9 mouse cellular contexts compared by ENCODE assay signal in the genomic region with DNA sequence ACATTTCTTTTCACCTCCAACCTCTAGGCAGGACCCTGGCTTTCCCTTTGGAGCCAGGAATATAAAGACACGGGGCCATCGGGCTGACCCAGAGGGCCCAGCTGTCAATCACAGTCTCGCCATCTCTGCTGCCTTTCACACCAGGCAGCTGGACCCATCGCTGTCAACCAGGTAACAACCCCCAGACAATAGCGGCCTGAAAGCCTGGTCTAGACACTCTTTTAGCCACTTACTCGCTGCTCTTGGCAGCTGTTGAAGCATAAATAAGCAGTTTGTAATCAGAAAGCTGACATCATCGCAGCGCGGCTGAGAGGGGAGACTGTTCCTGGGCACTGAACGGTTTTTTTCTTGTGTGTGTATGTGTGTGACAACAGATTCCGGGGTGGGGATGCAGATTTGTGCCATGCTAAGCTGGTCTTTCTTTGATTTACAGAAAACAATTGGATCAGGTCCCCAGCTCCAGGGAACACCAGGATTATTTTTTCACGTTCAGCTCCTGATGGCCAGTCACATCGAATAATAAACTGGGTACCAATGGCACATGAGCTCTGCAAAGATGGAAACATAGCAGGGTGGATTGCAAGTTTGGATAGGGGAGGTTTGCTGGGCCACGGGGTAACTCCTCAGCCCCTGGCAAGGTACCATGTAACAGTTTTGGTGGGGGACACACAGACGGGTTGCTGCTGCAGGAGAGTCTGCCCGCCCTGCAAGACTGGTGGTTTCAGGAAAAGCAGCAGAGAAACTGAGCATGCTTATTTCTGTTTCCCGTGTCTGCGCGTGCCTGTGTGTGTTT.
A peak's percentile ranks its signal among the peaks of the same experiment; 100 is the strongest.
DNase-seq lines count a peak whose midpoint lies in the region; ATAC-seq and TF ChIP-seq lines count a peak whose summit lies in the region.
"Had no signal": no experiment of that assay in that cellular context is flagged by ENCODE, and none has a peak within 500 bp of the region (broad histone marks: within the 10 kb centered on the region; RNA-seq: fewer than 3 reads in every experiment).

No protein-coding gene starts in this region.

- peak; percentile 45 for DNase-seq in embryo, embryonic 9.5 days (ENCODE audit: extremely low spot score)
- DNase-seq in c-Kit-positive CD71-positive TER-119-positive erythroid progenitor cells, embryonic 14.5 days (ENCODE audit: low spot score), result no peak
- DNase-seq in kidney, adult 9 months, result no peak
- DNase-seq in liver, result no peak

- H3K4me1 ChIP-seq in intestine, embryonic 16.5 days (ENCODE audit: control insufficient read depth, insufficient read depth, low read length), result no peaks in the 10 kb centered on the region
- H3K4me1 ChIP-seq in intestine, postnatal 0 days (replicated peaks; ENCODE audit: control insufficient read depth, insufficient read depth, low read length), result no peaks in the 10 kb centered on the region
- H3K4me1 ChIP-seq in hindbrain, embryonic 12.5 days, result peaks cover 41% of the 10 kb centered on the region
- peaks cover 41% of the 10 kb centered on the region for H3K4me1 ChIP-seq in midbrain, embryonic 15.5 days

- H3K4me2 ChIP-seq in intestine, embryonic 16.5 days (ENCODE audit: low read depth, low read length), result no peak overlapping the region
- no peak overlapping the region for H3K4me2 ChIP-seq in intestine, postnatal 0 days (replicated peaks; ENCODE audit: low read depth)
- peak overlapping the region; percentile 42 for H3K4me2 ChIP-seq in hindbrain, embryonic 12.5 days (replicated peaks)
- H3K4me2 ChIP-seq in midbrain, embryonic 15.5 days, result peak overlapping the region; percentile 36
- H3K4me2 ChIP-seq: limb, embryonic 15.5 days had no signal

- H3K27ac ChIP-seq in intestine, embryonic 16.5 days (ENCODE audit: low read length), result no peak overlapping the region
- no peak overlapping the region for H3K27ac ChIP-seq in intestine, postnatal 0 days (ENCODE audit: low read depth, low read length)
- peak overlapping the region; percentile 91 for H3K27ac ChIP-seq in hindbrain, embryonic 12.5 days
- H3K27ac ChIP-seq in midbrain, embryonic 15.5 days, result peak overlapping the region; percentile 80
- H3K27ac ChIP-seq: limb, embryonic 15.5 days had no signal

- 0 out of 2 replicates have a peak overlapping the region, but pooled peaks have one; percentile 24 for H3K9ac ChIP-seq in intestine, embryonic 16.5 days (ENCODE audit: low read depth, low read length)
- no peak overlapping the region for H3K9ac ChIP-seq in intestine, postnatal 0 days (ENCODE audit: low read depth, low read length)
- H3K9ac ChIP-seq in hindbrain, embryonic 12.5 days, result peak overlapping the region; percentile 43
- peak overlapping the region; percentile 19; the same call in 1 of the 2 replicates for H3K9ac ChIP-seq in midbrain, embryonic 15.5 days
- H3K9ac ChIP-seq: limb, embryonic 15.5 days had no signal

- no peak overlapping the region for H3K4me3 ChIP-seq in intestine, embryonic 16.5 days (ENCODE audit: low read length)
- H3K4me3 ChIP-seq in intestine, postnatal 0 days (ENCODE audit: low read depth, low read length), result no peak overlapping the region
- no peak overlapping the region for H3K4me3 ChIP-seq in hindbrain, embryonic 12.5 days
- H3K4me3 ChIP-seq in midbrain, embryonic 15.5 days, result 0 out of 2 replicates have a peak overlapping the region, but pooled peaks have one; percentile 2
- H3K4me3 ChIP-seq: limb, embryonic 15.5 days had no signal

- TF ChIP-seq CTCF in intestine, postnatal 0 days (IDR thresholded peaks at IDR 0.05; ENCODE audit: low read depth), result no peak

- no peaks in the 10 kb centered on the region for H3K9me3 ChIP-seq in intestine, embryonic 16.5 days (ENCODE audit: control insufficient read depth, low read length)
- H3K9me3 ChIP-seq in intestine, postnatal 0 days (ENCODE audit: control insufficient read depth), result no peaks in the 10 kb centered on the region
- H3K9me3 ChIP-seq in hindbrain, embryonic 12.5 days (replicated peaks), result no peaks in the 10 kb centered on the region
- H3K9me3 ChIP-seq in midbrain, embryonic 15.5 days, result no peaks in the 10 kb centered on the region
- H3K9me3 ChIP-seq: limb, embryonic 15.5 days had no signal

- H3K36me3 ChIP-seq in intestine, embryonic 16.5 days (ENCODE audit: control insufficient read depth, insufficient read depth, low read length), result no peaks in the 10 kb centered on the region
- H3K36me3 ChIP-seq in intestine, postnatal 0 days (ENCODE audit: control insufficient read depth, insufficient read depth), result no peaks in the 10 kb centered on the region
- no peaks in the 10 kb centered on the region for H3K36me3 ChIP-seq in hindbrain, embryonic 12.5 days
- H3K36me3 ChIP-seq in midbrain, embryonic 15.5 days (replicated peaks), result no peaks in the 10 kb centered on the region
- H3K36me3 ChIP-seq: limb, embryonic 15.5 days had no signal

- no peaks in the 10 kb centered on the region for H3K27me3 ChIP-seq in intestine, embryonic 16.5 days (replicated peaks; ENCODE audit: control insufficient read depth, insufficient read depth, low read length)
- no peaks in the 10 kb centered on the region for H3K27me3 ChIP-seq in intestine, postnatal 0 days (replicated peaks; ENCODE audit: control insufficient read depth, insufficient read depth, low read length)
- no peaks in the 10 kb centered on the region for H3K27me3 ChIP-seq in hindbrain, embryonic 12.5 days
- H3K27me3 ChIP-seq in midbrain, embryonic 15.5 days (replicated peaks), result no peaks in the 10 kb centered on the region
- H3K27me3 ChIP-seq: limb, embryonic 15.5 days had no signal

- ATAC-seq in intestine, embryonic 16.5 days, result no peak
- no peak for ATAC-seq in intestine, postnatal 0 days
- peak; percentile 85 for ATAC-seq in hindbrain, embryonic 12.5 days (ENCODE audit: low FRiP score)
- ATAC-seq in midbrain, embryonic 15.5 days (replicated peaks), result peak; percentile 72

- WGBS in intestine, embryonic 16.5 days, result 48% methylated on average over 19 of the region's 19 CpGs
- WGBS in intestine, postnatal 0 days, result 66% methylated on average over 19 of the region's 19 CpGs
- 28% methylated on average over 19 of the region's 19 CpGs for WGBS in hindbrain, embryonic 12.5 days
- WGBS in midbrain, embryonic 15.5 days, result 13% methylated on average over 19 of the region's 19 CpGs

Comparison
In these comparisons a context has a peak if more than half of its experiments do, and no peak if none do; other contexts are left out.
1. ATAC-seq: peak in hindbrain, embryonic 12.5 days (single experiment) and midbrain, embryonic 15.5 days (single experiment); none in intestine, embryonic 16.5 days (single experiment) and intestine, postnatal 0 days (single experiment).
2. H3K27ac ChIP-seq: peak in hindbrain, embryonic 12.5 days (single experiment) and midbrain, embryonic 15.5 days (single experiment); none in intestine, embryonic 16.5 days (single experiment) and intestine, postnatal 0 days (single experiment).
3. H3K4me2 ChIP-seq: peak in hindbrain, embryonic 12.5 days (single experiment) and midbrain, embryonic 15.5 days (single experiment); none in intestine, embryonic 16.5 days (single experiment) and intestine, postnatal 0 days (single experiment).